Mouse (Mus musculus): ENCODE results near the gene Brwd1. TPM values are rescaled to one million over a fixed set of nuclear protein-coding genes. Genes with fewer than 3 reads are reported as not detected.

The Brwd1 gene
- total and polyA plus RNA-seq, 3 experiments = 4.3 to 8.1 (median 4.4) TPM

DNA sequence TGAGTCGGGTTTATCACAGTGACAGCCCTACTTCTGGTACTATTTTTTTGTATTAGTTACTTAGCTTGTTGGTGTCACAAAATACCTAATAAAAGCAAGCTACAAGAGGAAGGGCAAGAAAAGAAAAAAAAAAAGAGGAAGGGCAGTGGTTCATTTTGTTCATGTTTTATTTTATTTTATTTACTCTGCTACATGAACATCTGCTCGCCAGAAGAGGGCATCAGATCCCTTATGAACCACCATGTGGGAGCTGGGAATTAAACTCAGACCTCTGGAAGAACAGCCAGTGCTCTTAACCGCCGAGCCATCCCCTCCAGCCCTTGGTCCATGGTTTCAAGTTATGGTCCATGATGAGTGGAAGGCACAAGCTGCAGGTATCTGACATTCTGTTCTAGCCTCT, 32.4 kb upstream of the Brwd1 start:
- H3K36me3 ChIP-seq (replicated peaks in 1 of 2; ENCODE audit: control insufficient read depth in 1 of 2, insufficient read depth in 1 of 2, low read length in 1 of 2) = peaks cover 0 to 2% of the 10 kb centered on the region in 2 experiments

DNA sequence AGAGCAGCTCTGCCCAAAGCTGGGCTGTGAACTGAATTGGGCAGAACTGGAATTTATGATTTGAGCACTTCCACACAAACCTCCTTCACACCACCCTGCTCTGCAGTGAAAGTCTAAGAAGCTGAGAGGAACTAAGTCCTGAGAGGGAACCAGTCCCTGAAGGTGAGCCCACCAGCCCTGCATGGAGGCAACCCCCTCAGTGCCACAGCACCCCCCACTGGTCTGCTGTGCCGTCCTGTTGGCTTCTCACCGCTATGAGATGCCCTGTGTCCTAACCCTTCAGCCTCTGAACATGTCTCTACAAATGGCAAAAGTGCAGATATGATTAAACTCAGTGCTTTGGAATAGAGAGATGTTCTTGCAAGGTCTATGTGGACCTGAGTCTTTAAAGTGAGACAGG, 30.4 kb upstream of the Brwd1 start:
- H3K27me3 ChIP-seq (replicated peaks) = peaks cover 6% of the 10 kb centered on the region
- H3K9me3 ChIP-seq (replicated peaks; ENCODE audit: low read length) = peaks cover 19% of the 10 kb centered on the region
- no peaks in the 10 kb centered on the region for H3K36me3 ChIP-seq (replicated peaks in 1 of 2; ENCODE audit: control insufficient read depth in 1 of 2, insufficient read depth in 1 of 2, low read length in 1 of 2)
- H3K79me2 ChIP-seq (replicated peaks; ENCODE audit: control insufficient read depth, extremely low read depth, insufficient read depth, poor library complexity, severe bottlenecking) = no peaks in the 10 kb centered on the region
- no peak for DNase-seq (ENCODE audit: extremely low read depth)
- in situ Hi-C loops (cut with MboI; ENCODE audit: low pct_ligation_motif_present, low pct_unique_long_range_greater_than_20kb, low sequenced_read_pairs) (no loop called here), dilution Hi-C loops (cut with MboI; ENCODE audit: extremely low pct_ligation_motif_present, extremely low pct_unique_long_range_greater_than_20kb, low sequenced_read_pairs) (no loop called here)
- H3K27ac ChIP-seq (ENCODE audit: insufficient read depth, low read depth) = no peak overlapping the region
- H3K4me3 ChIP-seq (replicated peaks in 1 of 3; ENCODE audit: low read depth in 2 of 3, low read length in 2 of 3, poor library complexity in 1 of 3) = no peak overlapping the region
- H3K9ac ChIP-seq (ENCODE audit: insufficient read depth, low read depth) = no peak overlapping the region
- H3K4me1 ChIP-seq (ENCODE audit: control insufficient read depth in 1 of 2, insufficient read depth in 2 of 2) = peaks cover 5 to 16% of the 10 kb centered on the region in 2 experiments; a peak in 3 of 4 replicates
- H3K4me2 ChIP-seq (ENCODE audit: insufficient read depth, low read depth, poor library complexity, severe bottlenecking) = no peak overlapping the region
- TF ChIP-seq CTCF (conservative IDR thresholded peaks at IDR 0.05 in 1 of 2, IDR thresholded peaks at IDR 0.05 in 1 of 2; ENCODE audit: low read depth in 2 of 2, low read length in 2 of 2) (peak in 1 of 2 experiments; percentile 32; a peak in 2 of 4 replicates), RAD21 (IDR thresholded peaks at IDR 0.05; ENCODE audit: low read depth, low read length) (peak; percentile 8), GABPA (IDR thresholded peaks at IDR 0.05; ENCODE audit: insufficient replicate concordance, low read depth, low read length) (no peak)

More for the DNA sequence above, 32.4 kb upstream of the Brwd1 start:
- no peaks in the 10 kb centered on the region for H3K79me2 ChIP-seq (replicated peaks; ENCODE audit: control insufficient read depth, extremely low read depth, insufficient read depth, poor library complexity, severe bottlenecking)
- H3K9me3 ChIP-seq (replicated peaks; ENCODE audit: low read length) = no peaks in the 10 kb centered on the region
- DNase-seq (ENCODE audit: extremely low read depth) = no peak
- no peak overlapping the region for H3K4me2 ChIP-seq (ENCODE audit: insufficient read depth, low read depth, poor library complexity, severe bottlenecking)
- dilution Hi-C loops (cut with MboI; ENCODE audit: extremely low pct_ligation_motif_present, extremely low pct_unique_long_range_greater_than_20kb, low sequenced_read_pairs) = no loop called here
- H3K4me1 ChIP-seq (ENCODE audit: control insufficient read depth in 1 of 2, insufficient read depth in 2 of 2) = peaks cover 2 to 12% of the 10 kb centered on the region in 2 experiments; a peak in 3 of 4 replicates
- no peak overlapping the region for H3K27ac ChIP-seq (ENCODE audit: insufficient read depth, low read depth)
- in situ Hi-C loops (cut with MboI; ENCODE audit: low pct_ligation_motif_present, low pct_unique_long_range_greater_than_20kb, low sequenced_read_pairs) = no loop called here
- TF ChIP-seq ZKSCAN1 (IDR thresholded peaks at IDR 0.05; ENCODE audit: borderline replicate concordance, low read depth, low read length) (no peak), RAD21 (IDR thresholded peaks at IDR 0.05; ENCODE audit: low read depth, low read length) (peak; percentile 59), POLR2AphosphoS2 (IDR thresholded peaks at IDR 0.05; ENCODE audit: low read depth, low read length) (no peak), SMC3 (IDR thresholded peaks at IDR 0.05; ENCODE audit: low read depth, low read length) (peak; percentile 26; the same call in 1 of the 2 replicates), ELF1 (IDR thresholded peaks at IDR 0.05; ENCODE audit: low read depth, low read length) (no peak), PAX5 (IDR thresholded peaks at IDR 0.05; ENCODE audit: low read length) (no peak), USF2 (conservative IDR thresholded peaks at IDR 0.05; ENCODE audit: low read depth, low read length) (no peak), MAFK (IDR thresholded peaks at IDR 0.05; ENCODE audit: insufficient replicate concordance, low read length) (no peak), ZC3H11A (IDR thresholded peaks at IDR 0.05; ENCODE audit: low read depth, low read length) (no peak), ETS1 (conservative IDR thresholded peaks at IDR 0.05; ENCODE audit: low read depth, low read length) (no peak), ZNF384 (IDR thresholded peaks at IDR 0.05; ENCODE audit: low read depth, low read length) (0 out of 2 replicates have a peak, but pooled peaks have one; percentile 22), BHLHE40 (IDR thresholded peaks at IDR 0.05; ENCODE audit: low read depth, low read length) (no peak), CHD2 (IDR thresholded peaks at IDR 0.05; ENCODE audit: low read length) (no peak), CTCF (conservative IDR thresholded peaks at IDR 0.05 in 1 of 2, IDR thresholded peaks at IDR 0.05 in 1 of 2; ENCODE audit: low read depth in 2 of 2, low read length in 2 of 2) (peak in 1 of 2 experiments; percentile 59; a peak in 2 of 4 replicates), ZMIZ1 (IDR thresholded peaks at IDR 0.05; ENCODE audit: low read depth, low read length) (no peak), HCFC1 (IDR thresholded peaks at IDR 0.05; ENCODE audit: low read depth, low read length) (no peak)
- H3K27me3 ChIP-seq (replicated peaks) = no peaks in the 10 kb centered on the region
- no peak overlapping the region for H3K9ac ChIP-seq (ENCODE audit: insufficient read depth, low read depth)
- H3K4me3 ChIP-seq (replicated peaks in 1 of 3; ENCODE audit: low read depth in 2 of 3, low read length in 2 of 3, poor library complexity in 1 of 3) = no peak overlapping the region

Measured in CH12.LX (cell line).